Mouse (Mus musculus) ES-E14 (cell line): ENCODE measurements at regions not wholly inside any gene's neighbourhood (a gene's known extent, or its start where the extent isn't known, plus 50 kb on each side); places are given as distances from the start of the nearest gene placed in this dataset.

ENCODE experiments used
- DNase-seq: peaks from one replicate; pipeline ENCODE4 v3.0.0-alpha.2; 2013; ENCODE audit warnings: low read depth, low spot score
- H3K27ac ChIP-seq: 2 replicates; pipeline ENCODE4 v1.5.1; 2012; ENCODE audit warnings: low read depth, mild to moderate bottlenecking, low read length, moderate library complexity, mixed read lengths; ENCODE audit not compliant: poor library complexity, insufficient read depth, severe bottlenecking
- H3K36me3 ChIP-seq: 2 replicates; pipeline ENCODE4 v1.6.1; 2012; ENCODE audit warnings: mild to moderate bottlenecking, low read length, moderate library complexity, mixed read lengths; ENCODE audit not compliant: control insufficient read depth, poor library complexity, insufficient read depth, severe bottlenecking
- H3K4me1 ChIP-seq, 2 experiments: fragments of 150-350 bp in 1 of 2; sonication (generic) in 1 of 2; 2 replicates each; pipeline ENCODE4 v1.6.1; 2012; ENCODE audit warnings: low read length in 2 of 2, mild to moderate bottlenecking in 1 of 2, mixed read lengths in 1 of 2; ENCODE audit not compliant: control insufficient read depth in 2 of 2, insufficient read depth in 2 of 2, poor library complexity in 1 of 2
- H3K4me3 ChIP-seq, 2 experiments: fragments of 150-350 bp in 1 of 2; sonication (generic) in 1 of 2; 2 replicates each; pipeline ENCODE4 v1.5.1; 2012; ENCODE audit warnings: low read length in 2 of 2, low read depth in 1 of 2, mild to moderate bottlenecking in 1 of 2, mixed read lengths in 1 of 2; ENCODE audit not compliant: insufficient read depth in 1 of 2, poor library complexity in 1 of 2, severe bottlenecking in 1 of 2
- H3K9ac ChIP-seq: 2 replicates; pipeline ENCODE4 v1.6.1; 2012; ENCODE audit warnings: low read depth, mild to moderate bottlenecking, low read length, mixed read lengths; ENCODE audit not compliant: poor library complexity, insufficient read depth, severe bottlenecking
- H3K9me3 ChIP-seq: fragments of 150-350 bp; sonication (generic); 2 replicates; pipeline ENCODE4 v1.6.1; 2012; ENCODE audit warnings: low read depth, mild to moderate bottlenecking, low read length; ENCODE audit not compliant: control insufficient read depth, insufficient read depth
- CHD2 ChIP-seq: IDR thresholded peaks from 2 replicates; pipeline ENCODE4 v1.6.1; 2014; ENCODE audit warnings: mild to moderate bottlenecking, low read depth, low read length, inconsistent platforms
- HCFC1 ChIP-seq: IDR thresholded peaks from 2 replicates; pipeline ENCODE4 v1.6.1; 2012; ENCODE audit warnings: low read length, inconsistent platforms, borderline replicate concordance; ENCODE audit not compliant: insufficient read depth
- MAFK ChIP-seq: IDR thresholded peaks from 2 replicates; pipeline ENCODE4 v1.6.1; 2014; ENCODE audit warnings: mild to moderate bottlenecking, low read depth, low read length, inconsistent platforms; ENCODE audit not compliant: insufficient read depth
- ZC3H11A ChIP-seq: IDR thresholded peaks from 2 replicates; pipeline ENCODE4 v1.6.1; 2012; ENCODE audit warnings: low read depth, mild to moderate bottlenecking, inconsistent platforms, low read length, borderline replicate concordance
- ZNF384 ChIP-seq: IDR thresholded peaks from 2 replicates; pipeline ENCODE4 v1.6.1; 2012; ENCODE audit warnings: low read depth, low read length, inconsistent platforms
- in situ Hi-C, 2 experiments: fragments of 600-800 bp; cut with MboI; formaldehyde crosslinking; loops; one replicate each; pipeline ENCODE4 v1.15.1; 2025; ENCODE audit warnings: low sequenced_read_pairs in 2 of 2, inconsistent platforms in 1 of 2; ENCODE audit not compliant: unreplicated experiment in 2 of 2

GRCm38 (mm10) chr11:48261089-48261488, 272.3 kb upstream of the Sgcd start:
- in situ Hi-C loops, result no loop called here
- Histone ChIP-seq H3K9ac (no peak overlapping the region), H3K9me3 (no peaks in the 10 kb centered on the region), H3K36me3 (no peaks in the 10 kb centered on the region), H3K27ac (no peak overlapping the region), H3K4me3 (no peak overlapping the region), H3K4me1 (no peaks in the 10 kb centered on the region)
- TF ChIP-seq ZNF384 (no peak), MAFK (no peak), HCFC1 (no peak), CHD2 (no peak), ZC3H11A (no peak)
- no peak for DNase-seq

GRCm38 (mm10) chr11:48250678-48251317, 262.0 kb upstream of the Sgcd start:
- TF ChIP-seq HCFC1 (no peak), ZNF384 (no peak), ZC3H11A (no peak), MAFK (no peak), CHD2 (no peak)
- no peaks in the 10 kb centered on the region for H3K36me3 ChIP-seq
- no peak overlapping the region for H3K9ac ChIP-seq
- no peaks in the 10 kb centered on the region for H3K4me1 ChIP-seq
- no peak overlapping the region for H3K4me3 ChIP-seq
- in situ Hi-C loops, result no loop called here
- no peak for DNase-seq
- H3K27ac ChIP-seq, result no peak overlapping the region
- H3K9me3 ChIP-seq, result no peaks in the 10 kb centered on the region

GRCm38 (mm10) chr11:48249315-48249714, 260.5 kb upstream of the Sgcd start:
- Histone ChIP-seq H3K27ac (no peak overlapping the region), H3K4me1 (no peaks in the 10 kb centered on the region), H3K4me3 (no peak overlapping the region), H3K9ac (no peak overlapping the region), H3K36me3 (no peaks in the 10 kb centered on the region), H3K9me3 (no peaks in the 10 kb centered on the region)
- no peak for DNase-seq
- in situ Hi-C loops, result no loop called here
- TF ChIP-seq CHD2 (no peak), ZC3H11A (no peak), ZNF384 (no peak), HCFC1 (no peak)

- Histone ChIP-seq H3K27ac (no peak overlapping the region), H3K36me3 (no peaks in the 10 kb centered on the region), H3K4me1 (no peaks in the 10 kb centered on the region), H3K9me3 (no peaks in the 10 kb centered on the region), H3K9ac (no peak overlapping the region), H3K4me3 (no peak overlapping the region)
- in situ Hi-C loops, result no loop called here
- TF ChIP-seq ZC3H11A (no peak), MAFK (no peak), CHD2 (no peak), HCFC1 (no peak), ZNF384 (no peak)
- no peak for DNase-seq
Measured at GRCm38 (mm10) chr11:48221156-48221555, 232.4 kb upstream of the Sgcd start.

- in situ Hi-C loops, result no loop called here
- no peaks in the 10 kb centered on the region for H3K9me3 ChIP-seq
- no peak for TF ChIP-seq CHD2
- TF ChIP-seq MAFK, result no peak
- TF ChIP-seq ZNF384, result no peak
- H3K27ac ChIP-seq, result no peak overlapping the region
- H3K4me3 ChIP-seq, result no peak overlapping the region
- no peaks in the 10 kb centered on the region for H3K4me1 ChIP-seq
- no peak for DNase-seq
- H3K9ac ChIP-seq, result no peak overlapping the region
- no peaks in the 10 kb centered on the region for H3K36me3 ChIP-seq
Measured at GRCm38 (mm10) chr11:48219157-48219556, 230.4 kb upstream of the Sgcd start.
